Mouse (Mus musculus): ENCODE results near the gene 1700022I11Rik.

Gene 1700022I11Rik

GRCm38 (mm10) chr4:42952563-42952962, 16.8 kb upstream of the 1700022I11Rik start:
- DNase-seq = peak; percentile 97

GRCm38 (mm10) chr4:42953435-42954094, 15.8 kb upstream of the 1700022I11Rik start:
- DNase-seq = peak; percentile 99

- DNase-seq = peak; percentile 96
Measured at GRCm38 (mm10) chr4:42954297-42954696, 15.1 kb upstream of the 1700022I11Rik start.

GRCm38 (mm10) chr4:42955200-42955599, 14.2 kb upstream of the 1700022I11Rik start:
- peak; percentile 89 for DNase-seq

- peak; percentile 92 for DNase-seq
Measured at GRCm38 (mm10) chr4:42956581-42956980, 12.8 kb upstream of the 1700022I11Rik start.

GRCm38 (mm10) chr4:42957306-42957705, 12.1 kb upstream of the 1700022I11Rik start:
- DNase-seq = peak; percentile 88

GRCm38 (mm10) chr4:42957979-42958378, 11.4 kb upstream of the 1700022I11Rik start:
- peak; percentile 91 for DNase-seq

- DNase-seq = peak; percentile 97
Measured at GRCm38 (mm10) chr4:42958942-42959341, 10.5 kb upstream of the 1700022I11Rik start.

GRCm38 (mm10) chr4:42959382-42959781, 10.0 kb upstream of the 1700022I11Rik start:
- peak; percentile 89 for DNase-seq

- DNase-seq = peak; percentile 94
Measured at GRCm38 (mm10) chr4:42961592-42961991, 7.8 kb upstream of the 1700022I11Rik start.

- DNase-seq = no peak
Measured at GRCm38 (mm10) chr4:42963480-42963879, 5.9 kb upstream of the 1700022I11Rik start.

- peak; percentile 89 for DNase-seq
Measured at GRCm38 (mm10) chr4:42965039-42965719, 4.2 kb upstream of the 1700022I11Rik start.

- DNase-seq = no peak
Measured at GRCm38 (mm10) chr4:42972952-42973351, 3.5 kb downstream of the 1700022I11Rik start.

GRCm38 (mm10) chr4:42973868-42974267, 4.5 kb downstream of the 1700022I11Rik start:
- DNase-seq = peak; percentile 58

GRCm38 (mm10) chr4:42978062-42978461, 8.7 kb downstream of the 1700022I11Rik start:
- DNase-seq = peak; percentile 12

GRCm38 (mm10) chr4:42980467-42980866, 11.1 kb downstream of the 1700022I11Rik start:
- peak; percentile 68 for DNase-seq

GRCm38 (mm10) chr4:42988296-42988695, 18.9 kb downstream of the 1700022I11Rik start:
- DNase-seq = no peak

- DNase-seq = peak; percentile 72
Measured at GRCm38 (mm10) chr4:42998022-42998421, 28.6 kb downstream of the 1700022I11Rik start.

GRCm38 (mm10) chr4:42999451-43000140, 30.2 kb downstream of the 1700022I11Rik start:
- peak; percentile 98 for DNase-seq

- DNase-seq = peak; percentile 100
Measured at GRCm38 (mm10) chr4:43000141-43000986, 31.0 kb downstream of the 1700022I11Rik start, which contains the start of gene Vcp. TSS of gene Vcp (minus strand) at chr4:43000507.

GRCm38 (mm10) chr4:43001272-43001671, 31.9 kb downstream of the 1700022I11Rik start:
- DNase-seq = peak; percentile 87

GRCm38 (mm10) chr4:43002756-43003439, 33.5 kb downstream of the 1700022I11Rik start:
- DNase-seq = peak; percentile 88

Measured in heart, adult 11 months (tissue).